Mouse (Mus musculus) activated CD4-positive, CD25-positive, alpha-beta regulatory T cell, adult 4 months (primary cell): ENCODE results near the gene Shroom3. TPM values are rescaled to one million over a fixed set of nuclear protein-coding genes. Genes with fewer than 3 reads are reported as not detected.

Experiments used
- ATAC-seq: one replicate; pipeline ENCODE4 v1.8.0; 2017
- polyA plus RNA-seq, 2 experiments: library from polyadenylated mRNA; unstranded; fragments of 100-300 nt; shearing (Covaris generic); gene quantifications; one replicate each; pipeline ENCODE4 v1.2.1; 2017

The Shroom3 gene
- polyA plus RNA-seq, 2 experiments from 2014 or later: not detected

DNA sequence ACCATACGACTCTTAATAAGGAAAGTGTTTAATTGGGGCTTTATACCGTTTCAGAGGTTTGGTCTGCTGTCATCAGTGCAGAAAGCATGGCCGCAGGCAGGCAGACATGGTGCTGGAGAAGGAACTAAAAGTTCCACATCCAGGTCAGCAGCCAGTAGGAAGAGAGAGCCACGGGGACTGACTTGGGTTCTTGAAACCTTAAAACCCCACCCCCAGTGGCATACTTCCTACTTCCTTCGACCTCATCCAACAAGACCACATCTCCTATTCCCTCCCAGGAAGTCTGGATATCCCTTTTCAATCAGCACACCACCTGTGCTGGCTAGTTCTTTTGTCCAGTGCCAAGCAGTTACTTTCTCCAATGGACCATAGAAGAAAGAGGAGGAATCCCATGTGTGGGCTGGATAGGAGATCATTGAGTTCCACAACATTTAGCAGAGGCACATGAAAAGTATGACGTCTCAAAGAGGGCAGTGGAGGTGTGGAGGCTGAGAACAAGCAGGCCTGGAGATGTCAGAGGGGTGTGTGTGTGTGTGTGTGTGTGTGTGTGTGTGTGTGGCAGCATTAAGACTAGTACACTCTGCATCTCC, 76.0 kb downstream of the Shroom3 start:
- no peak for ATAC-seq

- ATAC-seq: no peak
Measured at GRCm38 (mm10) chr5:92760542-92760941, 77.3 kb downstream of the Shroom3 start.

GRCm38 (mm10) chr5:92761615-92762353, 78.5 kb downstream of the Shroom3 start:
- ATAC-seq: no peak

DNA sequence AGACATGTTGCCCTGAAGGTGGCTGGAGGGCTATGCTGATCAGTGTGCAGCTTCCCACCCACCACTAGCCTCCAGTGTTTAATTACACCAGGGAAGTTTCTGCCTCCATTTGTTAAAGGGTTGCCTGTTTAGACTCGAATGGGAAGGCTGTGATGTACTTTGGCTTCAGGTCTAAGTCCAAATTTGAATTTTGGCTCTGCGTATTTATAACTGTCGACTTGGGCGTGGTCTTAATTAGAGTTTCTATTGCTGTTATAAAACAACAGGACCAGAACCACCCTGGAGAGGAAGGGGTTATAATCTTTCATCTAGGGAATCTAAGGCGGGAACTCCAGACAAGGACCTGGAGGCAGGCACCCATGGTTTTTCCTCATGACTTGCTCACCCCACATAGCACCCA, 79.2 kb downstream of the Shroom3 start:
- no peak for ATAC-seq

- ATAC-seq: no peak
Measured at GRCm38 (mm10) chr5:92763546-92763952, 80.3 kb downstream of the Shroom3 start.

DNA sequence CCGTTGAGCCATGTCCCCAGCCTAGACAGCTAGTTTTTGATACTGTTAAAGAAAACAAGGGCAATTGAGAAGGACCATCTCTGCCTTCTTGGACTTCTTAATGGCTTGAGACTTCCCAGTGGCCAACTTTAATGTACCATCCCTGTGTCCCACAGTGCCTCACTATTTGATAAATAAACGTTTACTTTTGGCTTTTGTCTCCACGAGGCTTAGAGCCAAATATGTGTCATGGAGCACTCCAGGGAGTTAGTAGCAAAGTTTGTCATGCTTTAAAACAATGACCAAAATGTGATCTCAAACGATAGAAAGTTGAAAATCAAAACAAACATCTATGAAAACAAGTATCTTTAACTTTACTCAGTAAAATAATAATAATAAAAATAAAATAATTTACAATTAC, 83.1 kb downstream of the Shroom3 start:
- ATAC-seq: no peak

DNA sequence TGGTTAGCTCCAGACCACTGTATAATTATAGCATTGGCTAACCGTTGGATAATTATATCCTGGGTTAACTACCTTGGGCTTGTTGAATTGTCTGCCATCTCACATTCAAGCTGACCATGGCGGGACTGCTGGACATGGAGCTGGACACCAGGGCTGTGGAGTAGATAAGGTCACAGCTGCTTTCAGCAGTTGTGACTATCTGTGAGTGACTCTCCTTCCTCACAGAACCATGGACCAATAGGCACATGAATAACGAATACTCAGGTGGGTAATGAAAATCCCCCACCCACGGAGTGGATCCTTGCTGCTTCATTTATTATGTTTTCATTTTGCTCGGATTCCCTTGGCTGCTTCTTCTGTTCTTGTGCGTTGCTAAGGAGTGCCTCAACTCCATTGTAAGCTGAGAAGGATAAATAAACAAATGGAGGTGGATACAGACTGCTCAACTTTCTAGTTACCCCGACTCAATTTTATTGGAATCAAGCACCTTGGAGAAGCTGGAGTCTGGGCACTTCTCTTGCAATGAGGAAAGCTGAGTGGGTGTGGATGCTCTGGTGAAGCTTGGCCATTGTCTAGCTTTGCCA, 84.1 kb downstream of the Shroom3 start:
- ATAC-seq: no peak

DNA sequence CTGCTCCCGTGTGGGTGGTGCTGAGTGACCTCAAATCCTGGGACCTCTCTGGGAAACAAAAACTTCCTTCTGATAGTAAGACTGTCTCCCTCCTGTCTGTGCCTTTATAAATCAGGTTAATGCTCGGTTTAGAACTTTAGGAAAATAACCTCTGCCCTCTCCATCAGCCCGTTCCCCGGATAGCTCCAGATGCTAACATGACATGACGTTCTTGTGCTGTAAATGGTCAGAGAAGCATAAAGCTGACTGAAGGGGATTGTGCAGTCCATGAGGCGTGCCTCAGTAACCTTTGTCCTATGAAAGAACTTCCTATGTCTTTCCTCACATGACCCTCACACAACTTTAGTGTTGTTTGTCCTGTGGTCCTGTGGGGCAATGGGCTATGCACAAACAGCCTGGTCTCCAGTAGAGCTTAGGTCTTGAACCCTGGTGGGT, 84.6 kb downstream of the Shroom3 start:
- no peak for ATAC-seq

- ATAC-seq: no peak
Measured at GRCm38 (mm10) chr5:92773821-92774220, 90.6 kb downstream of the Shroom3 start.

- no peak for ATAC-seq
Measured at GRCm38 (mm10) chr5:92774419-92774818, 91.2 kb downstream of the Shroom3 start.

DNA sequence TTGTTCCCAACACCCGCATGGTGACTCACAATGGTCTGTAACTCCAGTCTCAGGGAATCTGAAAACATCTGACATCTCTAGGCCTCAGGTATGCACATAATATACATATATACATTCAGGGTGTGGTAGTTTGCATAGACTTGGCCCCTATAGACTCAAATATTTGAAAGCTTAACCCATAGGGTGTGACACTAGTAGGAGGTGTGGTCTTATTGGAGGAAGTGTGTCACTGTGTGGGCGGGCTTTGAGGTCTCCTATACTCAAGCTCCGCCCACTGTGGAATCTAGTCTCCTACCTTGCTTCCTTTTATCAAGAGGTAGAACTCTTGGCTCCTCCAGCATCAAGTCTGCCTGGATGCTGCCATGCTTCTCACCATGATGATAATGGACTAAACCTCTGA, 91.7 kb downstream of the Shroom3 start:
- ATAC-seq: no peak

DNA sequence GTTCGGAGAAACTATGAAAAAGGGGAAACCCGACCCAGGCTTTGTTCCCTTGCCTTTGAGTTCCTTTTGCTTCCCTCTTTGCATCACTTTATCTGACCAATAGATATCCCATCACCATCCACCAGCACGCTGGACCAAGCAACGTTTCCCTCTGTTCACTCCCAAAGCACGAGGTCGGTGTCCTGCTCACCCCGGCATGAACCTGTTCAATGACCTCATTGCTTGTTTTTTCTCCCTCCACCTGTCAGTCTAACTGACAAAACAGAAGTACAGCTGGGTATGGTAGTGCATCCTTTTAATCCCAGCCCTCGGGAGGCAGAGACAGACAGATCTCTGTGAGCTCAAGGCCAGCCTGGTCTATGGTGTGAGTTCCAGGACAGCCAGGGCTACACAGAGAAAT, 95.2 kb downstream of the Shroom3 start:
- ATAC-seq: no peak

DNA sequence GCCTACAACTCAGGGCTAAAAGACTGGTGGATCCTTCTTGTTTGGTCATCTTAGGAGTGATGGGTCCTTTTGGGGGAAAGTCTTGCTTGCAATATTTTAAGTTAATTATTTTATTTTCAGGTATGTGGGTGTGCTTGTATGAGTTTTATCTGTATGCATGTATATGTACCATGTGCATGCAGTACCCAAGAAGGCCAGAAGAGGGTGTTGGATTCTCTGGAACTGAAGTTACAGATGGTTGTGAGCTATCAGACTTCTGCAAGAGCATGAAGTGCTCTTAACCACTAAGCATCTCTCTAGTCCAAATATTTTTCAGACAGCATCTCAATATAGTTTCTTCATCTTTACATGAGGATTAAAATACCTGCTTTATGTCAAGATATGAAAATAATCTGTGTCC, 97.8 kb downstream of the Shroom3 start:
- ATAC-seq: no peak

DNA sequence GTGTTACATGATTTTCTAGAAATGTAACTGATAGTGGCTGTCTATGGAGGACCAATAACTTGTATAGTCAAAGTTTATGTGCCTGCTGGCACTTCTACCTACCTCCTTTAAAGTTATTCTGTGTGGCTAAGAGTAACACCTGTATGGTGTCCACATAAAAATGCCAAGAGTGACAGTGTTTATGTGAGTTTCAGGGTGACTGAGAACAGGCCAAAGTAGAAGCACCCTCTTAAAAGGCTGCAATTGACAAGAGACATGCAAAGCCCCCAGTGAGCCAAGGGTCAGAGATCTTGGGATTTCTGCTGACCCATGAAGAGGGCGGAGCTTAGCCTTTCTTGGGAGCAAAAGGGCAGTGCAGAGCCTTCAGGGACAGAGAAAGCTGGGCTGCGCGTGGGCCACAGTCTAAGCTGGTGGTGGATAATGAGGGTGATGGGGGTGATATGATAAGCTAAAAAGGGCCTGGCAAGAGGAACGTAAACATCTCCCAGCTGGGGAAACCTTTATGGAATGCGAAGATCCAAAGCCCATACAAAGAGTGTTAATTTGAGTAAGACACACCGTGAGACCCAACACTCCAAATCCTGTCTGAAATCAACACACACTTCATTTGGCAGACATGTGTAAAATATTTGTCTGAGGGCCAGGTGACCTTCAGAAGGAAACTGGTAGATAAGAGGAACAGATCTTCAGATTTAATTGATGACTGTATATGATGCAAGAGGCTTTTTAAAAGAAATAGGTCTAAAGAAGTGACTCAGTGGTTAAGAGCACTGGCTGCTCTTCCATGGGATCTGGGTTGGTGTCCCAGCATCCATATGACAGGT, 101.0 kb downstream of the Shroom3 start:
- no peak for ATAC-seq

GRCm38 (mm10) chr5:92785870-92786436, 102.7 kb downstream of the Shroom3 start:
- ATAC-seq: no peak

DNA sequence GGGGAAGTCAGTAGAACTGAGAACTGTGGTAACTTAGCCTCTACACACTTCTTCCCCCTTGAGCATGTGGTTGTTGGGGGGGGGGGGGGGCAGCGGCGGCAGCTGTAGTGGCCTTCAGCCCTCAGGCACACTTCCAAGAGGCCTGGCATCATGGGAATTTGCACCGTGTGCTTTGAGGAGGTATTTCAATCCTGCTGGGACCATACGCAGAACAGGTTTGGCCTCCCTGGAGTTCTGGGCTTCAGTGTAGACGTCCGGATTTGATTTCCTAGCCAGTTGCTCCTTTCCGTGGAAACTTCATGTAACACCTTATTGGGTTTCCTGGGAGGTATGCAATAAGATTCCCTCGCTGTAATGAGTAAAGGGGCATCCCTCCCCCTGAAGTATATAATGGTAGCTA, 105.8 kb downstream of the Shroom3 start:
- no peak for ATAC-seq

- ATAC-seq: no peak
Measured at GRCm38 (mm10) chr5:92796089-92796990, 113.1 kb downstream of the Shroom3 start.

GRCm38 (mm10) chr5:92797981-92798380, 114.7 kb downstream of the Shroom3 start:
- no peak for ATAC-seq

DNA sequence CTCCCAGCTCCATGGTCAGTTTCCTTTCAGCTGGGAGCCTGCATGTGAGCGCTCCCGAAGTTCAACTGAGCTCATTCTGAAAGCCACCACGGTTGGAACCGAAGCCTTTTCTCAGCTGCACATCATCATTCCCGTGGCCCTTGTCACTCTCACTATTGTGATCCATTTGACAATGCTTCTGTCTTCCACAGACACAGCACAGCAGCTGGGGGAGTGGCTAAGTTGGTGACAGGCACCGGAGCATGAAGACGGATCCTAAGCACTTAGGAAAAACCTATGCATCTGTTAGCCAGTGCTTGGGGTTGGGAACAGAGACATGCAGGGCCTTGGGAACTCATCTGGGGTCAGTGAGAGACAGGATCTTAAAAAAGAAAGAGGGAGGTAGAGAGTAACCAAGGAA, 121.1 kb downstream of the Shroom3 start:
- no peak for ATAC-seq

DNA sequence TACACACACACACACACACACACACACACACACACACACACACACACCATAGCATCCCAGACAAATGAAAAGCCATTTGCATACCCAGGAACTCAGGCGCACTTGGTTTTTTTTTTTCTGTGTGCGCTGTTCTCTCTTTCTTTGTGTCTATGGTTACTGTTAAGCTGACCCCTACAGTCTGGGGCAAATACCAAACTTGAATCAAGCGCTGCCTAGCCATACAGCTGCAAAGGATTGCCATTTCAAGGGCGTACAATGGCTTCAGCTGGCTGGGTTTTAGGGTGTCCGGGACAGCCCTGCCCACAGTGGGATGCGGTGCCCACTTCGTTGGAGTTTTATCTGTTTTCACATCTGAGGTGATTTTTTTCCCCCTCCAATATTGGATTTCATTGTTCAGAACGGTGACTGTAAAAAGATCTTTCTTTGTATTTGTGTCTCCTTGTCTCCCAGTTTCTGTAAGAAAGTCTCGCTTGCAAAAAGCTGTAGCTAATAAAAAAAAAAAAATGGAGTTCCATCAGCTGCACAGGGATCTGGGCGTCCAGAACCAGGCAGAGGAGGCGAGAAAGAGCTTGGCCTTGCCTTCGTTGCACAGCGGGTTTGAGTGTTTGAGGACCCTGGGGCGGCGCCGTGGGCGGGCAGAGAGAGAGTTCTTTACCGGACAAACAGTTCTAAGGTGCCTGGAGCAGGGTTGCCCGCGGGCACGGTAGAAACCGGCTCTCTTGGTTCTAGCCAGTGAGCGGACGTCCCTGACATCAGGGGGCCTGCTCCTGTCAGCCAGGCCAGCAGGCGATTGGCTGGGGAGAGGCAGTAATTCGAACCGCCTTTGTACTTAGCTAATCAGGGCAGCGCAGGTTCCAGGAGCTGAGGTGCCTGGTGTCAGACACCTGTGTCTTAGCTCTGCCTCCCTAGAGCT, 125.5 kb downstream of the Shroom3 start:
- no peak for ATAC-seq

DNA sequence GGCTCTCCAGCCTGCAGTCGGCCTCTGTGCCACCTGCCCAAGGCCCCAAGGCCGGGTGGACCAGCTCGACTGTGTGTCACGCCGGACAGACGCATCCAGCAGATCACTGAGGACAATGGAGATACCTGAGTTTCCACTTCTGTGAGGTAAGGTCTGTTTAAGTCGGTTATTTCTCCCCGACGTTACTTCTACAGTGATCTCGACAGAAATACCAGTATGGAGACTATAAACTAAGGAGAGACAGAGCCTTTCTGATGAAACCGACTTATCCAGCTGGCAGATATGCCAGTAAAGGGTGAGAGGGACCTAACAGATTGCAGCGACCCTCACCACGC, 126.1 kb downstream of the Shroom3 start:
- no peak for ATAC-seq
